Mouse (Mus musculus): Measurements from ENCODE around the gene Efnb3. TPM values are rescaled to one million over a fixed set of nuclear protein-coding genes. Genes with fewer than 3 reads are reported as not detected.

Gene Efnb3
- polyA plus RNA-seq, 1 experiment from 2014 or later: 14.4 TPM

Small RNA genes lying within 50 kb of the gene (microRNA-seq; reads per million reads assigned to microRNA genes)
- gene Gm27493: not detected

Other genes with a start within 250 kb of the Efnb3 start
- 23.4 and 24.5 TPM in 2 replicates for gene Cntrob, start 236.4 kb downstream of the Efnb3 start, polyA plus RNA-seq (2014; fragmentation: Nextera tagmentation; extraction: Ambion mirVana)
- gene Trappc1, start 236.2 kb downstream of the Efnb3 start, polyA plus RNA-seq (2014; fragmentation: Nextera tagmentation; extraction: Ambion mirVana): 149 and 161 TPM in 2 replicates
- gene Kcnab3, start 233.9 kb downstream of the Efnb3 start, polyA plus RNA-seq (2014; fragmentation: Nextera tagmentation; extraction: Ambion mirVana): 2.2 TPM in 2 replicates
- 25.0 and 28.5 TPM in 2 replicates for gene Rnf227, start 219.7 kb downstream of the Efnb3 start, polyA plus RNA-seq (2014; fragmentation: Nextera tagmentation; extraction: Ambion mirVana)
- gene Chd3, start 190.8 kb downstream of the Efnb3 start, polyA plus RNA-seq (2014; fragmentation: Nextera tagmentation; extraction: Ambion mirVana): 58.6 and 68.0 TPM in 2 replicates
- 129 and 141 TPM in 2 replicates for gene Naa38, start 164.7 kb downstream of the Efnb3 start, polyA plus RNA-seq (2014; fragmentation: Nextera tagmentation; extraction: Ambion mirVana)
- 29.2 and 37.0 TPM in 2 replicates for gene Cyb5d1, start 164.6 kb downstream of the Efnb3 start, polyA plus RNA-seq (2014; fragmentation: Nextera tagmentation; extraction: Ambion mirVana)
- 22.7 and 23.6 TPM in 2 replicates for gene Tmem88, start 162.0 kb downstream of the Efnb3 start, polyA plus RNA-seq (2014; fragmentation: Nextera tagmentation; extraction: Ambion mirVana)
- 42.4 and 44.5 TPM in 2 replicates for gene Kdm6b, start 146.5 kb downstream of the Efnb3 start, polyA plus RNA-seq (2014; fragmentation: Nextera tagmentation; extraction: Ambion mirVana)
- 0.87 and 1.4 TPM in 2 replicates for gene Dnah2, start 11.1 kb downstream of the Efnb3 start, polyA plus RNA-seq (2014; fragmentation: Nextera tagmentation; extraction: Ambion mirVana)
- 45.7 and 46.9 TPM in 2 replicates for gene Wrap53, start 20.1 kb upstream of the Efnb3 start, polyA plus RNA-seq (2014; fragmentation: Nextera tagmentation; extraction: Ambion mirVana)
- 250 and 254 TPM in 2 replicates for gene Trp53, start 20.2 kb upstream of the Efnb3 start, polyA plus RNA-seq (2014; fragmentation: Nextera tagmentation; extraction: Ambion mirVana)
- 4.5 and 4.9 TPM in 2 replicates for gene Atp1b2, start 45.7 kb upstream of the Efnb3 start, polyA plus RNA-seq (2014; fragmentation: Nextera tagmentation; extraction: Ambion mirVana)
- gene Shbg, start 57.7 kb upstream of the Efnb3 start, polyA plus RNA-seq (2014; fragmentation: Nextera tagmentation; extraction: Ambion mirVana): not detected in 2 replicates
- 14.7 and 16.2 TPM in 2 replicates for gene Sat2, start 61.8 kb upstream of the Efnb3 start, polyA plus RNA-seq (2014; fragmentation: Nextera tagmentation; extraction: Ambion mirVana)
- gene Fxr2, start 72.8 kb upstream of the Efnb3 start, polyA plus RNA-seq (2014; fragmentation: Nextera tagmentation; extraction: Ambion mirVana): 35.8 and 37.5 TPM in 2 replicates
- 0.17 TPM in 1 of 2 replicates, not detected in the other for gene Sox15, start 95.1 kb upstream of the Efnb3 start, polyA plus RNA-seq (2014; fragmentation: Nextera tagmentation; extraction: Ambion mirVana)
- gene Mpdu1, start 102.4 kb upstream of the Efnb3 start, polyA plus RNA-seq (2014; fragmentation: Nextera tagmentation; extraction: Ambion mirVana): 21.0 and 41.0 TPM in 2 replicates
- gene Cd68, start 105.9 kb upstream of the Efnb3 start, polyA plus RNA-seq (2014; fragmentation: Nextera tagmentation; extraction: Ambion mirVana): 3.4 and 4.5 TPM in 2 replicates
- 759 and 892 TPM in 2 replicates for gene Eif4a1, start 112.2 kb upstream of the Efnb3 start, polyA plus RNA-seq (2014; fragmentation: Nextera tagmentation; extraction: Ambion mirVana)
- 125 and 127 TPM in 2 replicates for gene Senp3, start 121.9 kb upstream of the Efnb3 start, polyA plus RNA-seq (2014; fragmentation: Nextera tagmentation; extraction: Ambion mirVana)
- gene Tnfsf13, start 125.6 kb upstream of the Efnb3 start, polyA plus RNA-seq (2014; fragmentation: Nextera tagmentation; extraction: Ambion mirVana): not detected in 2 replicates
- gene Tnfsf12, start 135.6 kb upstream of the Efnb3 start, polyA plus RNA-seq (2014; fragmentation: Nextera tagmentation; extraction: Ambion mirVana): 2.6 and 3.3 TPM in 2 replicates
- 1.1 and 1.3 TPM in 2 replicates for gene Tnfsfm13, start 135.9 kb upstream of the Efnb3 start, polyA plus RNA-seq (2014; fragmentation: Nextera tagmentation; extraction: Ambion mirVana)
- 64.0 and 78.3 TPM in 2 replicates for gene Polr2a, start 198.4 kb upstream of the Efnb3 start, polyA plus RNA-seq (2014; fragmentation: Nextera tagmentation; extraction: Ambion mirVana)
- 0.09 TPM in 1 of 2 replicates, not detected in the other for gene Slc35g3, start 201.8 kb upstream of the Efnb3 start, polyA plus RNA-seq (2014; fragmentation: Nextera tagmentation; extraction: Ambion mirVana)
- gene Zbtb4, start 205.7 kb upstream of the Efnb3 start, polyA plus RNA-seq (2014; fragmentation: Nextera tagmentation; extraction: Ambion mirVana): 0.96 and 1.1 TPM in 2 replicates
- gene Chrnb1, start 235.7 kb upstream of the Efnb3 start, polyA plus RNA-seq (2014; fragmentation: Nextera tagmentation; extraction: Ambion mirVana): 4.3 and 4.4 TPM in 2 replicates
- gene Fgf11, start 241.7 kb upstream of the Efnb3 start, polyA plus RNA-seq (2014; fragmentation: Nextera tagmentation; extraction: Ambion mirVana): 0.36 and 0.67 TPM in 2 replicates
- gene Tmem102, start 245.4 kb upstream of the Efnb3 start, polyA plus RNA-seq (2014; fragmentation: Nextera tagmentation; extraction: Ambion mirVana): 1.8 and 2.0 TPM in 2 replicates